9 mouse cellular contexts compared by ENCODE assay signal in the genomic region with DNA sequence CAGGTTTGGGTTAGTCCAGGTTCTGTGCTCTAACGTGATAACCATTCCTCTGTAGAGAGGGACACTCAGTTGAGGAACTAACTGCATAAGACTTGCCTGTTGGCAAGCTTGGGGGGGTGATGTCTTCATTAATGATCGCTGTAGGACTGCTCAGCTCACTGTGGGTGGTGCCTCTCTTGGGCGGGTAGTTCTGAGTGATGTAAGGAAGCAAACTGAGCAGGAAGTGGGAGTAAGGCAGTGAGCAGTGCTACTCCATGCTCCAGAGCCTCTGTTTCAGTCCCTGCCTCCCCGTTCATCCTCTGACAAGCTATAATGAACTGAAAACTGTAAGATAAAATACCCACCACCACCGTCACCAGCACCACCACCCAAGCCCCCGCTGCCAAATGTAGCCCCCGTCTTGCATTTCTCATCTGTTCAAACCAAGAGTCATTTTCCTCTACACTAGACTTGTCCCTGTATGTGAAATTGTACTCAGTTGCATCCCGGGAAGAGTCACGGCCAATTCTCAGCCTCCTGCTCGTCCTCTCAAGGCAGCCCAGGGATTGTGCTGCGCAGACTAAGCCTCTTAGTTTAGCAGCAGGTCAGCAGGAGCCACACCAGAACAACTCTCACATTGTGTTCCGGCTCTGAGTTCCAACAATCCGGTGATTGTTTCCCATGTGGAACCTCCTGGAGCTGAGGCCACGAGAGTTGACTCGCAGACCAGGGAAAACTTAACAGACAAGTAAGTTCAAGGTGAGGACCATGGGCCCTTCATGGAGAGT. TPM values are rescaled to one million over a fixed set of nuclear protein-coding genes. Genes with fewer than 3 reads are reported as not detected.
DNase-seq lines count a peak whose midpoint lies in the region; ATAC-seq and TF ChIP-seq lines count a peak whose summit lies in the region.
"Had no signal": no experiment of that assay in that cellular context is flagged by ENCODE, and none has a peak within 500 bp of the region (broad histone marks: within the 10 kb centered on the region; RNA-seq: fewer than 3 reads in every experiment).

No protein-coding gene starts in this region.

- no peaks in the 10 kb centered on the region for H3K27me3 ChIP-seq in forebrain, embryonic 11.5 days (ENCODE audit: control insufficient read depth, insufficient read depth, low read length)
- H3K27me3 ChIP-seq in forebrain, embryonic 16.5 days (replicated peaks; ENCODE audit: control insufficient read depth, insufficient read depth, low read length), result no peaks in the 10 kb centered on the region
- no peaks in the 10 kb centered on the region for H3K27me3 ChIP-seq in hindbrain, postnatal 0 days (ENCODE audit: insufficient read depth, low read length)
- H3K27me3 ChIP-seq in stomach, postnatal 0 days (ENCODE audit: control insufficient read depth, insufficient read depth, low read length), result no peaks in the 10 kb centered on the region

- H3K36me3 ChIP-seq in forebrain, embryonic 11.5 days (ENCODE audit: control insufficient read depth, insufficient read depth, low read length), result no peaks in the 10 kb centered on the region; the same call in 1 of the 2 replicates
- no peaks in the 10 kb centered on the region for H3K36me3 ChIP-seq in forebrain, embryonic 16.5 days (ENCODE audit: control insufficient read depth, insufficient read depth)
- H3K36me3 ChIP-seq in hindbrain, postnatal 0 days (ENCODE audit: insufficient read depth, low read length), result no peaks in the 10 kb centered on the region
- H3K36me3 ChIP-seq in stomach, postnatal 0 days (ENCODE audit: control insufficient read depth, insufficient read depth, low read length), result no peaks in the 10 kb centered on the region

- peaks cover 21% of the 10 kb centered on the region for H3K4me1 ChIP-seq in forebrain, embryonic 11.5 days (replicated peaks; ENCODE audit: control insufficient read depth, insufficient read depth, low read length)
- 0 out of 2 replicates have a peak, but pooled peaks cover 2% of the 10 kb centered on the region for H3K4me1 ChIP-seq in forebrain, embryonic 16.5 days (replicated peaks; ENCODE audit: control insufficient read depth, insufficient read depth, low read length)
- H3K4me1 ChIP-seq in hindbrain, postnatal 0 days (ENCODE audit: insufficient read depth, low read length), result peaks cover 8% of the 10 kb centered on the region
- H3K4me1 ChIP-seq in stomach, postnatal 0 days (replicated peaks; ENCODE audit: control insufficient read depth, insufficient read depth), result peaks cover 3% of the 10 kb centered on the region; the same call in 1 of the 2 replicates

- H3K4me3 ChIP-seq in forebrain, embryonic 11.5 days (ENCODE audit: low read depth, low read length), result no peak overlapping the region
- no peak overlapping the region for H3K4me3 ChIP-seq in forebrain, embryonic 16.5 days (replicated peaks; ENCODE audit: low read length)
- no peak overlapping the region for H3K4me3 ChIP-seq in hindbrain, postnatal 0 days (ENCODE audit: low read length)
- H3K4me3 ChIP-seq in stomach, postnatal 0 days (ENCODE audit: low read depth, low read length), result no peak overlapping the region

- no peaks in the 10 kb centered on the region for H3K9me3 ChIP-seq in forebrain, embryonic 11.5 days (ENCODE audit: control insufficient read depth, low read length)
- H3K9me3 ChIP-seq in forebrain, embryonic 16.5 days (ENCODE audit: control insufficient read depth, low read length), result 0 out of 2 replicates have a peak, but pooled peaks cover 2% of the 10 kb centered on the region
- no peaks in the 10 kb centered on the region for H3K9me3 ChIP-seq in hindbrain, postnatal 0 days (ENCODE audit: low read length)
- H3K9me3 ChIP-seq in stomach, postnatal 0 days (ENCODE audit: control insufficient read depth, low read length), result no peaks in the 10 kb centered on the region

- TF ChIP-seq EP300 in stomach, postnatal 0 days (optimal IDR thresholded peaks at IDR 0.05), result no peak

- H3K9ac ChIP-seq in forebrain, embryonic 11.5 days (ENCODE audit: low read length), result peak overlapping the region; percentile 27; the same call in 1 of the 2 replicates
- H3K9ac ChIP-seq in forebrain, embryonic 16.5 days (replicated peaks; ENCODE audit: low read depth, low read length), result no peak overlapping the region
- no peak overlapping the region for H3K9ac ChIP-seq in hindbrain, postnatal 0 days (replicated peaks; ENCODE audit: low read length)
- no peak overlapping the region for H3K9ac ChIP-seq in stomach, postnatal 0 days (ENCODE audit: low read length)
- H3K9ac ChIP-seq: liver, embryonic 14.5 days had no signal

- 27% methylated on average over 15 of the region's 15 CpGs for WGBS in forebrain, embryonic 11.5 days
- 27% methylated on average over 15 of the region's 15 CpGs for WGBS in forebrain, embryonic 16.5 days
- WGBS in hindbrain, postnatal 0 days, result 25% methylated on average over 15 of the region's 15 CpGs
- WGBS in stomach, postnatal 0 days, result 66% methylated on average over 15 of the region's 15 CpGs

- peak; percentile 61; the same call in 1 of the 2 replicates for ATAC-seq in forebrain, embryonic 11.5 days (replicated peaks; ENCODE audit: low FRiP score)
- no peak for ATAC-seq in forebrain, embryonic 16.5 days
- 0 out of 2 replicates have a peak, but pooled peaks have one; percentile 15 for ATAC-seq in hindbrain, postnatal 0 days
- peak; percentile 92 for ATAC-seq in stomach, postnatal 0 days (ENCODE audit: low FRiP score, low TSS enrichment)

- DNase-seq in forebrain, embryonic 11.5 days (ENCODE audit: low spot score), result peak; percentile 68
- DNase-seq in right cerebral cortex, adult 18-20 months, result peak; percentile 17
- DNase-seq in right cerebral cortex, postnatal 4 days, result no peak
- peak; percentile 23 for DNase-seq in hindbrain, postnatal 0 days (ENCODE audit: low spot score)
- no peak for DNase-seq in stomach, postnatal 0 days (ENCODE audit: low spot score)
- no peak for DNase-seq in c-Kit-positive CD71-positive TER-119-positive erythroid progenitor cells, embryonic 14.5 days (ENCODE audit: low spot score)
- DNase-seq in spleen, adult 12 weeks (ENCODE audit: low spot score), result no peak

- H3K27ac ChIP-seq in forebrain, embryonic 11.5 days (ENCODE audit: low read depth, low read length), result peak overlapping the region; percentile 71
- H3K27ac ChIP-seq in forebrain, embryonic 16.5 days (ENCODE audit: low read length), result no peak overlapping the region
- H3K27ac ChIP-seq in hindbrain, postnatal 0 days, result no peak overlapping the region
- H3K27ac ChIP-seq in stomach, postnatal 0 days (replicated peaks), result 0 out of 2 replicates have a peak overlapping the region, but pooled peaks have one; percentile 13
- H3K27ac ChIP-seq: liver, embryonic 14.5 days had no signal

- peak overlapping the region; percentile 21; the same call in 1 of the 2 replicates for H3K4me2 ChIP-seq in forebrain, embryonic 11.5 days (ENCODE audit: low read depth, low read length, severe bottlenecking)
- no peak overlapping the region for H3K4me2 ChIP-seq in forebrain, embryonic 16.5 days (ENCODE audit: low read length)
- H3K4me2 ChIP-seq in hindbrain, postnatal 0 days (ENCODE audit: low read depth, low read length), result no peak overlapping the region
- H3K4me2 ChIP-seq in stomach, postnatal 0 days (replicated peaks; ENCODE audit: low read depth), result no peak overlapping the region

- no peak for TF ChIP-seq CTCF in hindbrain, postnatal 0 days (IDR thresholded peaks at IDR 0.05; ENCODE audit: low read depth)
- TF ChIP-seq CTCF in stomach, postnatal 0 days (IDR thresholded peaks at IDR 0.05; ENCODE audit: low read depth), result no peak

RNA-seq across cellular contexts. Expression of gene Spata13, which starts 46.9 kb away (rescaled TPM):
- polyA plus RNA-seq in forebrain, embryonic 11.5 days (2014; fragmentation: Nextera tagmentation; extraction: Ambion mirVana), result 136 and 137 TPM in 2 replicates
- 41.4 and 41.8 TPM in 2 replicates for polyA plus RNA-seq in forebrain, embryonic 16.5 days (2015; fragmentation: Nextera tagmentation; extraction: Ambion mirVana)
- 34.1 and 39.8 TPM in 2 replicates for total RNA-seq in hindbrain, postnatal 0 days (2014; rRNA removed)
- 16.5 and 17.0 TPM in 2 replicates for polyA plus RNA-seq in hindbrain, postnatal 0 days (2015; fragmentation: Nextera tagmentation; extraction: Ambion mirVana)
- polyA plus RNA-seq in stomach, postnatal 0 days (2015; fragmentation: Nextera tagmentation; extraction: Ambion mirVana), result 11.2 and 12.2 TPM in 2 replicates

Comparison
In these comparisons a context has a peak if more than half of its experiments do, and no peak if none do; other contexts are left out.
1. DNase-seq: peak in forebrain, embryonic 11.5 days (single experiment), right cerebral cortex, adult 18-20 months (single experiment) and hindbrain, postnatal 0 days (single experiment); none in right cerebral cortex, postnatal 4 days (single experiment), stomach, postnatal 0 days (single experiment), c-Kit-positive CD71-positive TER-119-positive erythroid progenitor cells, embryonic 14.5 days (single experiment) and spleen, adult 12 weeks (single experiment).
2. H3K27ac ChIP-seq: peak in forebrain, embryonic 11.5 days (single experiment) and stomach, postnatal 0 days (single experiment); none in forebrain, embryonic 16.5 days (single experiment) and hindbrain, postnatal 0 days (single experiment).